Mouse (Mus musculus) cortical plate, adult 2 months (tissue): ENCODE measurements around the gene Stim2.

Source experiments
- CTCF ChIP-seq: fragments of 200-500 bp; IDR thresholded peaks from 2 replicates; pipeline ENCODE4 v1.5.1; 2011; ENCODE audit warnings: mild to moderate bottlenecking, control low read depth, low read length; ENCODE audit not compliant: insufficient read depth; ENCODE audit errors: extremely low read depth
- POLR2A ChIP-seq: fragments of 200-500 bp; IDR thresholded peaks from 2 replicates; pipeline ENCODE4 v1.6.1; 2011; ENCODE audit warnings: mild to moderate bottlenecking, low read length, control low read depth; ENCODE audit not compliant: insufficient read depth; ENCODE audit errors: extremely low read depth

DNA sequence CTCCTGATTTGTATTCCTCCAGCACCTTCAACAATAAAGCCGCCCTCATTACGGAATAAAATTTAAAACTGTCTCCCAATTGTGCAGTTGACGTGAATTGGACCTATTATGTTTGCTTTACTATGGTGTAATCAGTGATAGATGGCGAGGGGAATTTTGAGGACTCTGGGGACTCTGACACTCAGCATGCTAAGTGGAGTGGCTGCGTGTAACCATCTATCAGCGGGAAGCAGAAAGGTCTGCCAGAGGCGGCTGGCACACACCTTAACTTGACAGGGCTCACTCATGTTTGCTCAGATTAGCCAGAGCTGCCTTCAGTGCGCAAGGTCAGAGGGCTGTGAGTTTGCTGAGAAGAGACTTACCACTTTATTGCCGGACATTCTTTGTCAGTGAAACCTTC lies 159.9 kb downstream of the Stim2 start:
- TF ChIP-seq POLR2A = no peak
- TF ChIP-seq CTCF = no peak
